Mouse (Mus musculus): Measurements from ENCODE around the gene Slc16a1.
A peak's percentile ranks its signal among the peaks of the same experiment; 100 is the strongest.

Gene Slc16a1

DNA sequence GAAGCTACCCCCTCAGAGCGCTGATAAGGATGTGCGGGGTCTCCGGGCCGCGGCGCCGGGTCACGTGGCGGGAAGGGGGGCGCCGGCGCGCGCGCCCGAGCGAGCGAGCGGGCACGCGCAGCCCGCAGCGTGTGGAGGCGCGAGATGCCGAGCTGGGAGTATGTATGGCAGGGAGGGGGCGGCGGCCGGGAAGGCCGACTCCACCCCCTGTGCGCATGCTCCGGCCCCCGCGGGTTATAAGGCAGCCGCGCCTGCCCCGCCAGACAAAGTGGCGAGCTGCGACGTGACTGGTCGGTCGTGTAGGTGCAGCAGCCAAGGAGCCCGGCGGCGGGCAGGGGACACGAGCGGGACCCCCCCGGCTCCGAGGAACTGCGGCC, at the start of gene Slc16a1:
Gene Slc16a1, plus strand, starts transcription at position 266 of the 377 bp plus-strand sequence.
- DNase-seq (ENCODE audit: low read depth, low spot score) = peak; percentile 92

DNA sequence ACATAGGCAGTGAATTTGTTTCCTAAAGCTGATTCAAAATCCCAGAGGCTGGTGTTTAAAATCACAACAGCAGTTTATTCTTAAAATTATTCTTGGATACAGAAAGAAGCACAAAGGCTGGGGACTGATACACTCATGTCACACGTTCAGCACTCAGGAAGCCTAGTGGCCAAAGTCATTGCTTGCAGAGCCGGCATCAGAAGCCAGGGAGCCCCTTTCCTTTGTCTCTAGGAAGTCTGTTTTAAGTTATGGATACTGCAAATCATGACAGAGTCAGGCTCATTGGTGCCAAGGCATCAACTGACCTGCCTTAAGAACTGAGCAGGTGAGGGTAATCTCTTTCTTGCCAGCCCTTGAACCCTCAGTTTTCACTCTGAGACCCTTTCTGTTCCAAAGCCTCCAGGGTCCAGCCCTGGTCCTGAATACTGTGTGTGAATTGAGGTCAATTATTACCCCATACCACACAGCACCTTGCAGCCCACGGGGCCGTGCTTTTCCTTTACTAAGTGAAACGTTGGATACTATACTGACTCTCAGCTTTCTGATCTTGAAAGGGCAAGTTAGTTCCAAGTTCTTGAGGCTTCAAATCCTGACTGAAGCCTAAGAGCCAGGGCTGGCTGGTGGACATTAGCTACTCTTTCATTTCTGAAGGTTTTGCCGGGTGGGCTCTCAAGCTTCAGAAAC, 41.9 kb upstream of the Slc16a1 start:
- no peak for DNase-seq (ENCODE audit: low read depth, low spot score)

DNA sequence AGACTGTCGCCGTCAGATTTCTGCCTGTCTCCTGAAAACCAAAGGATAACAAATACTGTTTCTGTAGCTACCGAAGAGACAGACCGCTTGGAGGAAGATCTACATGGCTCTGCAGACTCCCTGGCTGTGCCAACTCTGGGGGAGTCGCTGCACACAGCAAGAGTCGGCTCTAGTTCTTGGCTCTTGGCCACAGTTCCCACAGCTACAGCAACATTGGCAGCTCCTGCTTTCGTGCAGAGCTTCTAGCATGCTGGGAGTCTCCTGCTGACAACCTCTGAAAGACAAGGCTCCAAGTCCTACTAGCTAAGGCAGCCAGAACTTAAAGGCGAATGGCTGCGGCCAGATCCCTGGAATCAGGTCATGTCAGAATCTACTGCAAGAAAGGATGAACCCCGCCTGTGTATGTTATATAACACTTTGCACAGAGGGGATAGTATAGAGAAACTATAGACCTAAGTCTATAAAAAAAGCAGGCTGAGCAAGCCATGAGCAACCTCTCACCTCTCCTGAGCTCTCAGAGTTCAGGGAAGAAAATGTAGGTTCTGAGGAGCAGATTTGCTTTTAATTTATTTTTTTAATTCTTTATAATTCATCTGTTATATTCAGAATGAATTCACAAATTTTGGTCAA, 41.2 kb upstream of the Slc16a1 start:
- DNase-seq (ENCODE audit: low read depth, low spot score) = no peak

DNA sequence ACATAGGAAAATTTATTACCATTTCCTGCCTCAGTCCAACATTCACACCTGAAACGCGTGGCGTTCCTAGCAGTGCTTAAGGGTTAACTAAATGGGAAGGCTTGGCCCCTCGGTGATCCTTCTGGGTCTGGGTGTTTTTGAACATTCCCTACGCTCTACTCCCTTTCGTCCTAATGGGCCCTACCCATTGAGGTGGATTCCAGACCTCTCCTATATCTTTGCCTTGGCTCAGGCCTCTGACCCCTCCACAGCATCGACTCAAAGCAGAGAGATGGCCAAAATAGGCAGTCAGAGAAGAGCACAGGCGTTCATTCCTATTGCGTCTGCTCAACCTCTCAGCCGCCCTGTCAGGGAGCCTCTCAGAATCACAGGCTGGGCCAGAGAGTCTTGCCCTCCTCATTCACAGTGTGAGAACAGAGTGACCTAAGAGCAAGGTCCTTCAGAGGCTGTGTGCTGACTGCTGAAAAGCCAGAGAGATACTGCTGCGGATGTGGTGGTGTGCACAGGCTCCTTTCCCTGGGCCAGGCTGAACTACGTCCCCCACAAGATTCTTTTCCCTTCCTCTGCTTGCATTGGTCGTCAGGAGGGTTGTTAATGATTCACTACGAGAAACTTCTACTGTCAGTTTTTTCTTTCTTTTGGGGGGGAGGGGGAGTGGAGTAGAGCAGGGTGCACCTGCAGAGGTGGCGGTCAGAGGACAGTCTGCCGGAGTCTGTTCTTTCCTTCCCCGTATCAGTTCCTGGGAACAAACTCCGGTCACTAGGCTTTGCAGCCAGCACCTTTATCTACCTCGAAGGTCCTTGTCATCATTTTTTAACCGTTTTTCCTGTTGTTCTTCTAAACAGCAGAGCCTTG, 38.9 kb upstream of the Slc16a1 start:
- DNase-seq (ENCODE audit: low read depth, low spot score) = no peak

DNA sequence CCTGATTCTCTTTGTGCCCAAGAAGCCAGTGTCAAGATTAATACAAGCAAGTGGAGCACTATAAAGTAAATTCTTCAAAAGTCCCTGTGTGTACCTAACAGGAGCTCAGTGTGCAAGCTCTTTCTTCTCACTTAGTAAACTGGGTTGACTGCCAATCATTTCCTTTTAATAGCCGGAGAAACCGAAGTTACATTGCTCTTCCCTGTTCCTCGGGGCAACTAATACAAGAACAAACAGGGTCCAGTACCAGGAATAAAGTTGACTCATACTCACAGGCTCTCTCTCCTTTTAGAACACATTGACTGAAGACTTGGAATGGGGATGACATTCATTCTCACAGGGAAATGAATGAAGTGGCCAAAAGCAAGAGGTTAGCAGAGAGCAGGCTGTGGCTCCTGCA, 37.8 kb upstream of the Slc16a1 start:
- no peak for DNase-seq (ENCODE audit: low read depth, low spot score)

DNA sequence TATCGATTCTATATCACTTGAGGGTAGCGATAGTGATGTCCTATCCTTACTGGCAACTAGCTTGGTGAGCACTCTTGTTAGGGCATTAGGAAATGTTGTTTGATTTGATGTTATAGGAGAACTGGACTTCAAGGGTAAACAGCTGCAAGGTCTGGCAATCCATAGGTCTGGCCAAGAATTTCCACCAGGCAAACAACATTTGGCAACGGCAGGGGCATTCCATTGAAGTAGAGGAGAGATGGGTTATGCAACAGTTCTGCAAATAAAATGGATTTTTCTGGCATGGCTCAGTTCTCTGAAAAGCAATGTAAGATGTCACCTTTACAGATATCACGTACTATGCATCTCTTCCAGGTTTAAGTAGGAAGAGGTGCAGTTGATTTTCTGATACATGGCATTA, 36.8 kb upstream of the Slc16a1 start:
- no peak for DNase-seq (ENCODE audit: low read depth, low spot score)

DNA sequence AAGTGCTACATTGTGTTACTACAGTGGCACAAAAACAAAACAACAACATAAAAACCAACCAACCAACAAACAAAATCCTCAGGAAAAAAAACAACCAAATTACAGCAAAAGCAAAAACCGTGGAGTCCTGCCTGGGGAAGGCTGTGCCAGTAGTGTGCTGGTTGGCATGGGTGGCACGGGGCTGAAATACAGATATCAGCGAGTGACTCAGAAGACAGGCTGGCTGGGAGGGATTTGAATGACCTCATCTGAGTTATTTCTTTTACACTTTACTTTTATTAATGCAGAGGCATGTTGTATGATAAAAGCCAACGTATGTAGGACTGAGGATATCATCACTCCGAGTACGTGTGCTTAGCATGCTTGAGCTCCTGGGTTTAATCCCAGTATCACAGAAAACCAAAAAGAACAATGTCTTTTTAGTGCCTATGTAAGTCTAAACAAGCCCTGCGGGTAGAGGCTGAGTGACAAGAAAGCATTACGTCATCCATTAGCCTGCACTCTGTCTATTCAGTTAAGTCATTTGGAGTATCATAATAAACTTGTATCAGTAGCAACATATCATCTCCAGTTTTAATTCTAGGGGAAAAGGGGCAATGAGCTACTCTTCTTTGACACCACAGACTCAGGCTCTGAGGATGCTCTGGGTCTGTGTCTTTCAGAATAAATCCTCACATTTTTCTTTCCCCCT, 28.6 kb upstream of the Slc16a1 start:
- no peak for DNase-seq (ENCODE audit: low read depth, low spot score)

DNA sequence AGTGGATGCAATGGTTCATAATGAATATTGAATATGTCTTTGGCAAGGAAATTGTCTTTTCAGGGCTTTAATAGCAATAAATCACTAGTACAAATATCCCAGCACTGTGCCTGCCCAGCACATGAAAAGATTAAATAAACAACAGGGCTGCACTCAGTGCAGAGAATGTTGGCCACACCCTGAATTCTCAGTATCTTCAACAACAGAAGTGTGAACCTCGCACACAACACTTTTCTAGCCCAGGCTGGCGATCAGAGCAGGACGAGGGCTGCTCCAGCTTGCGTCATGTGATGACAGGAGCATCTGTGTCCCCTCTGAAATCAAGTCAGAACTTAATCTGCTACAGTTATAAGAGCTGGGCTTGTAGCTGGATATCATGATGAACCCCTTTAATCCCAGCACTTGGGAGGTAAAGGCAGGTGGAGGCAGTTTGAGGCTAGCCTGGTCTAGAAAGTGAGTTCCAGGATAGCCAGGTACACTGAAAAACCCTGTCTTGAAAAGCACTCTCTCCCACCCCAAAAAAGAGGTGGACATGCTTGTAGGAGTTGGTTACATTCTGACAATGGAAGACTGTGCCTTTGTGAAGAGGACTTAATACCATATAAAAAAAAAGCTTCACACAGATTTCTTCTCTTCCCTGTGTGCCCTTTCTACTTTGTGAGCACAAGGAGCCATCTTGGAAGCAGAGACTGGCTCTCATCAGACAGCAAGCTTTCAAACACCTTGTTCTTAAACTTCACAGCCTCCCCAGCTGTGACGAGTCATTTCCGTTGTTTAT, 27.8 kb upstream of the Slc16a1 start:
- DNase-seq (ENCODE audit: low read depth, low spot score) = no peak

DNA sequence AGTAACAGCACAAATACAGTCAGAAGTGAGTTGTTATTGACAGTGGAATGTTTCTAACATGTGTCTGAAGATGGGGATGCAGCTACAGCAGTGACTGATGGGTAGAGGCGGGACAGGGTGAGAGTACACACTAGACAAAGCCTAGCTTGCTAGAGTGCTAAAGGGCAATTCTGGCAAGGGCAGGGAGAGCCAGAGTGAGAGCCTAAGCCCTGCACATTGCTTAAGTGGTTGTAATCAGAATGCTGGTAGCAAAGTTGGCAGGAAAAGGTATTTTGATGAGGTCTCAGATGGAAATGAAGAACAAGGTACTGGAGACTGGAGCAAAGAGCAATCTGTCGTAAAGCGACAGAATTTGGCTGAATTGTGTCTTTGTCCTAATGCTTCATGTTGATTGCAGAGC, 26.5 kb upstream of the Slc16a1 start:
- DNase-seq (ENCODE audit: low read depth, low spot score) = no peak

DNA sequence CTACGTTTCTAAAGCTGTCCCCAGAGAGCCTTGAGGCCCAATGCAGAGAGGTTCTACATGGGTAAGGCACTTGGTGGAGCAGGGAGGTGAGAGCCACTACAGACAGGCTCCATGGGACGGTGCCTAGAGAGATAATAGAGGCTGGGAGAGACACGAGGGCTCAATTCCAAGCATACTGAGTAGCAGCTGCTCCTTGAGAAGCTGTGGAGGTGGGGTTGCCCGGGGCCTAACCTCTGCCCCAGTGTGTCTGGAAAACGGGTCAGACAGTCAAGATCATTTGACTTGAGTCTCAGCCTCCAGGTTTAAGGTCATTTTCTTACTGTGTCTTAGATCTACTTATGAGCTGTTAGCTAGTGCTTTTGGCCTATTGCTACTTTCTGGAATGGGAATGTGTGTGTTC, 25.4 kb upstream of the Slc16a1 start:
- no peak for DNase-seq (ENCODE audit: low read depth, low spot score)

DNA sequence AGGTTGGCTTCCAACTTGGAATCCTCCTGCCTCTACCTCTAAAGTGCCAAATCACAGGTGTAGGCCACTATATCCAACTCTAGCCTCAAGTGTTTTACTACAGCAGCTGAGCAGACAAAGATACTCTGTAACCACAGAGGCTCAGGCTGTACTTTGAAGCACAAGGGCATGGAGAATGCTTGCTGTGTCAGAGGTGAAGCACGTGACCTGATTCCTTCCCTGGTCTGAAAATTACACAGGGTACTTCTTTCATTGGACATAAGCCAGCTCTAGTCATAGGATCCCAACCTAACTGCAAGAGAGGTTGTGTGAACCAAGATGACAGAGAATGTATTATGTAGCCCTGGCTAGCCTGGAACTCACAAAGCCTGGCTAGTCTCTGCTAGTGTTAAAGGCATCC, 24.4 kb upstream of the Slc16a1 start:
- no peak for DNase-seq (ENCODE audit: low read depth, low spot score)

DNA sequence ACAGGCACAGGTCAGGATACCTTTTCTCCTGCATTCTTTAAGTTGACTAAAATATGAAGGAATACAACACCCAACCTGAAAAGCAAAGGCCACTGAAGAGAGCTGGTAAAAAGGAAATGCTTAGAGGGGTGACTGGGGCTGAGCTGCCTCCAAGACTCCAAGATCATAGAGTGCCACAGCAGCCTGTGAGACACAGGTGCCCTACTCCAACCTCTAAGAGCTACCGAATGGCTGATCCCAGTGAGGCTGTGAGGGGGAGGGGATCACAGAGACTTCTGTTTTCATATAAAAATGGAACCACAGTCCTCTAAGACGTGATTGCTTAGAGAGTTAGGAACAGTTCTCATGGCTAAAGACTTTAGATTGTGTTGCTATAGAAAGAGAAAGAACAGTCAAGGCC, 23.3 kb upstream of the Slc16a1 start:
- DNase-seq (ENCODE audit: low read depth, low spot score) = no peak

DNA sequence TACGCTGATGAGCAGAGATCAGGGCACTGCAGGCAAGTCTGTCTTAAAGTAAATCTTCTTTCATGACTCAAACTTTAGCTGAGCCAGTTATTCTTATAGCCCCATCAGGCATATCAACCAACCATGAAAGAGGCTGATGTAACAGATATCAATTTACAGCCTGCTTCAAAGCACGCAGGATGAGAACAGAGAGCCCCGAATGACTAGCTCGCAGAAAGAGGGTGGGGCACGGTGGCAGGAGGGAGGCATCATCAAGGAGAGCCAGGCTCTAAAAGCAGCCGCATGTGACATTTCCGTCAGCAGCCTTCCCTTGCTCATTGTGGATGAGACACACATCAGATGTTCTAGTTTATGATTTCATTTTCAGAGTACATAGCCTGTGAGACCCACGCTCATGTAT, 22.3 kb upstream of the Slc16a1 start:
- peak; percentile 74 for DNase-seq (ENCODE audit: low read depth, low spot score)

DNA sequence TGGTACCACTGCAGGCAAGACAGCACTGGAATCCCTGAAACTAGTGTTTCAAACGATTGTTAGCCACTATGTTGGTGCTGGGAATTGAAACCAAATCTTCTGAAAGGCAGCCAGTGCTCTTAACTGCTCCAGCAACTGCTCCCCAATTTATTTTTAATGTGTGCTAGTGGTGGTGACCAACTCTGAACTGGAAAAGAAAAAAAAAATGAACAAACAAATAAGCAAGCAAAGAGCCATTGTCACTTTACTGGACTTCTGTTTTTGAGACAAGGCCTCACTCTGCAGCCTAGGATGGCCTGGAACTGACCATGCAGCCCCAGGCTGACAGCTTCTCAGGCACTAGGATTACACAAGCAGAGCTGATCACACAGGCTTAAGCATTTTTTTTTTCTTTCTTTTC, 16.6 kb upstream of the Slc16a1 start:
- no peak for DNase-seq (ENCODE audit: low read depth, low spot score)

DNA sequence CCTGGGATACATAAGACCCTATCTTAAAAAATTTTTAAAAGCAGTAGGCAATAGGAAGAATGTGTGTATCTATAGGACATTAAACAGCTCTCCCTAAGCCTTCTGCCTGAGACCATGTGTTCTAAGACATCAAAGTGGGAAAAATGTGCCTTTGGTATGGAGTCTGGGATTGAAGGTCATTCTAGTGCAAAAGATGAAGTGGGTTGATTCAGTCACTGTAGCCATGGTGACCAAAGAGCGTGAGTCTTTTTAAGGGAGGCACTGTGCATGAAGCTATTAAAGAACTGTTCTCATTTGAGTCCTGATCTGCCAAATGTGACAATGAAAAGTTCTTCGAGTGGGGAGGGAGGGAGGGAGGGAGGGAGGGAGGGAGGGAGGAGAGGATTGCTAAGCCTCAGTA, 8.7 kb upstream of the Slc16a1 start:
- no peak for DNase-seq (ENCODE audit: low read depth, low spot score)

DNA sequence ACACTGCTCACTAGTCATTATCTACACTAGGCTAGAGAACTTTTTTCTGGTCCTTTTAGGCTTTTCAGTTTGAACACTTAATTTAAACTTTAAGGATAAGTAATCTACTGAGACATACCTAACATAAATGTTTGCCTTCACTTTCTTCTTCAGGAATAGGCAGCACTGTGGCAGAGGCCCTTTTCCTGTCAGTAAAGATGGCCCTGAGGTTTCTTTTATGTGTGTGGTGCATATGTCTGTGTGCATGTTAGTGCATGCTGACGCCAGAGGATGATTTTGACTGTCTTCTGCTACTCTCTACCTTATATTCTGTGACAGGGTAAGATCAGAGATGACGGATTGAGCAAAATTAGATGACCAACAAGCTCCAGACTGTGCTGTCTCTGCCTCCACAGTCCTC, 7.5 kb upstream of the Slc16a1 start:
- DNase-seq (ENCODE audit: low read depth, low spot score) = no peak

DNA sequence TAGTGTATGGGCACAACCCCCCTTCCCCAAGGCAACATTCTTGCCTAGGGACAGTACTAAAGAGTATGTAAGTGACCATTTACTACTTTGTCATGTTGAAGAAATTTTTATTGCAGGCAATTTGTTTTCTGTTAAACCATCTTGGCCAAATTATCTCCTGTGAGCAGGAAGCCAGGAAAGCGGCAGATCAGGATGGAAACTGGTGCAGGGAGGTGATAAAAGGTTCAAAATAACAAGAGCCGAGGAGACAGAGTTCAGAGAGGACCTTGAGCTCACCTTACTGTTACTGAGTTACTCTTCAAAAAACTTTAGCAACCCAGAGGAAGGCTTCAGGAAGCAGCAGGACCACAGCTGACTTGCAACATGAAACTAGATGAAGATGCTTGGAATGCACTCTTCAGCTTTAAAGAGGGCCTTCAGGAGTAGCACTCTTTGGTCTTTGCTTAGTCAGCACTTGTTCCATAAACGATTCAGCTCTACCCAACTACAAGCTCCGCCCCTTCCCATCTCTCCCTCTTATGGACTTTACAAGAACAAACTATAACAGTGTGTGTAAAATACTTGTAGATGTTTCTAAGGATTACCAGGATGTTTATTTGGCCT, 5.8 kb upstream of the Slc16a1 start:
- no peak for DNase-seq (ENCODE audit: low read depth, low spot score)

DNA sequence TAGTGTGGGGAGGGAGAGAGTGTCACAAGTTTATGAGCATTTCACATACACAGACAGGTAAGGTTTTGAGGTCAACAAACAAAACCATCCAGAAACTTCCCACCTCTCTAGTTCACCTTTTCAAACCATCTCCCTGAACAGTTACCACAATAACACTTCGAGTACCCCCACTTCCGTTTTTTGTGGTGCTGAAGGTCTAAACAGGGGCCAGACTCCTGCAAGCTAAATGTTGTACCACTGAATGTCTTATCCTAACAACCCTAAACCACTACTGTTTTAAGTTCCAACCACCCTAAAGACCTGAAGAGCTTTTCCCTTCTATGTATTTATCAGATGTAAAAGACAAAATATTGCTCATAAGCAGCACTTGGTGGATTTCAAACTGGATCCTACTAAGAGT, 2.0 kb upstream of the Slc16a1 start:
- DNase-seq (ENCODE audit: low read depth, low spot score) = no peak

DNA sequence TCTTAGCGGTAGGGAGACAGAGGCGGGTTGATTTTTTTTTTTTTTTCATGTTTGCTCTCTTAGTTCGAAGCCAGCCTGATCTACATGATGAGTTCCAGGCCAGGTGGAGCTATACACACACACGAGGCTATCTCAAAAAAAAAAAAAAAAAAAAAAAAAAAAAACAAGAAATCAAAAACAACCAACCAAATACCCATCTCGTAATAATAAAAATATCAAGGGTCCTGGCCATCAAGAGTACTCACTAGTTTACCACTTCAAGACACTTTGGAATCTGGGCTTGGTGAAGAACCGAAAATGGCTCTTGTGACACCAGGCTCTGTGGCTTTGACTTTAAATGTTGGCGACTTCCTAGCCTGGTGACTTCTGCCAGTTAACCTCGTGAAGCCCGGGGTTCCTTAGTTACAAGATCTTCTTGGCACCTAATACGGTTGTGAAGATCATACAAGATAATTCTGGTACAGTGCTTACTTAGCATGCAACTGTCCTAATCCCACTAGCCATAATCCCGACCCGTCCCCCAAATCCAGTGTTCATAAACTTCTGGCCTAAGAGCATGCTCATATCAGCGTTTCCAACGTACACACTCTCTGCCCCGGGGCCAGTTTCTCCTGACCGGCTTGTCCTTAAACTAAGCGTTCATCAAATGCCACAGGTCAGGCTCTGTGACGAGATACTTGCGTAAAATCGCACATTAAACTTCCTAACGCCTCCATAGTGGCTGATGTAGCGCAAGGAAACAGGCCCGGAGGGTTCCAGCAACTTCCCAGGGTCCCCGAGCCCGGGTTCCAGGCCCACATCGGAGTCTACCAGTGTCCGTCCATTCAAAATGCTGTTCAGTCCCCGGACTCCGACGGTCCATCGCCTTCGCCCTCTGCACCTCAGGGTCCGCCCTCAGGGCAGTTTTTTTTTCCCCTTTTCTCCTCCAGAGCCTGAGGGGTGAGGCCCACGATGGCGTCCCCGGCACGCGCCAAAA, 753 bp upstream of the Slc16a1 start:
- DNase-seq (ENCODE audit: low read depth, low spot score) = peak; percentile 49
